Mouse (Mus musculus): ENCODE results near the gene Gm10447.

DNA sequence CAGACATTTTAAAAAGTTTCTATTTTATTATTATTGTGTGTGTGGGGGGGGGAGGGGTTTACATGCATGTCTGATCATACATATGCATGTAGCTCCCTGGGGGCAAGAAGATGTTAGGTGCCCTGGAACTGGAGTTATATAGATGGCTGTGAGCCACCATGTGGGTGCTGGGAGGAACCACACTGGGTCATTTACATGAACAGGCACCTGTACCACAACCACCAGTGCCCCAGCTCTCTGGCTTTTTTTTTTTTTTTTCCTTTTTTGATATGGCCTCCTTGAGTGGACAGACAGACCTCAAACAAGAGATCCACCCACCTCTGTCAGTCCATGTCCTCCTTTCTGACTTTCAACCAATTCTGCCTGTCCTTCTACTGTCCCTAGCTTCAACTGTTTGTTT lies 27.7 kb downstream of the Gm10447 start:
- no peak for TF ChIP-seq CTCF (IDR thresholded peaks at IDR 0.05)
- no peak for TF ChIP-seq EP300 (IDR thresholded peaks at IDR 0.05)

Measured in lung, postnatal 0 days (tissue).